Mouse (Mus musculus): ENCODE measurements around the gene Cd300ld3.

DNA sequence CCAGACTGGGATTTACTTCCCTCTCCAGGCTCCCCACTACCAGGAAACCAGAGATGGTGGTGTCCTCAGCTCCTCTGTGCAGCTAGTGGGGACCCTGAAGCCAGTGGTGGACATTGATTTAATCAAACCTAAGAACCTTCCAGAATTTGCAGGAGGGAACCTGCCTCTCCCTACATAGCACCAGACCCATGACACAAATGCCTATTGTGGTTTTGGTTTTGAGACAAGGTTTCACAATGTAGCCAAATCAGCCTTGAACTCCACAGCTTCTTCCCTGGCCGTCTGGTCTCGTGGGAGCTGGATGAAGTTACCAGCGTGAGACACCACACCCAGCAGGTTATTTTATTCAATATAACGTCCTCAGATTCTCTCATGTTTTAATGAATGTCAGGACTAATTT lies 10.5 kb upstream of the Cd300ld3 start:
- TF ChIP-seq CTCF (IDR thresholded peaks at IDR 0.05; ENCODE audit: low read depth), result no peak
- TF ChIP-seq EP300 (optimal IDR thresholded peaks at IDR 0.05), result no peak
